Mouse (Mus musculus): ENCODE measurements around the gene Arsk. TPM values are rescaled to one million over a fixed set of nuclear protein-coding genes. Genes with fewer than 3 reads are reported as not detected.

Arsk gene
- 51.6 TPM for polyA plus RNA-seq (2014; fragmentation: Illumina TruSeq; extraction: RNeasy Lipid Tissue Mini Kit (QIAGEN cat#74804); ENCODE audit: low read depth, low replicate concordance)

DNA sequence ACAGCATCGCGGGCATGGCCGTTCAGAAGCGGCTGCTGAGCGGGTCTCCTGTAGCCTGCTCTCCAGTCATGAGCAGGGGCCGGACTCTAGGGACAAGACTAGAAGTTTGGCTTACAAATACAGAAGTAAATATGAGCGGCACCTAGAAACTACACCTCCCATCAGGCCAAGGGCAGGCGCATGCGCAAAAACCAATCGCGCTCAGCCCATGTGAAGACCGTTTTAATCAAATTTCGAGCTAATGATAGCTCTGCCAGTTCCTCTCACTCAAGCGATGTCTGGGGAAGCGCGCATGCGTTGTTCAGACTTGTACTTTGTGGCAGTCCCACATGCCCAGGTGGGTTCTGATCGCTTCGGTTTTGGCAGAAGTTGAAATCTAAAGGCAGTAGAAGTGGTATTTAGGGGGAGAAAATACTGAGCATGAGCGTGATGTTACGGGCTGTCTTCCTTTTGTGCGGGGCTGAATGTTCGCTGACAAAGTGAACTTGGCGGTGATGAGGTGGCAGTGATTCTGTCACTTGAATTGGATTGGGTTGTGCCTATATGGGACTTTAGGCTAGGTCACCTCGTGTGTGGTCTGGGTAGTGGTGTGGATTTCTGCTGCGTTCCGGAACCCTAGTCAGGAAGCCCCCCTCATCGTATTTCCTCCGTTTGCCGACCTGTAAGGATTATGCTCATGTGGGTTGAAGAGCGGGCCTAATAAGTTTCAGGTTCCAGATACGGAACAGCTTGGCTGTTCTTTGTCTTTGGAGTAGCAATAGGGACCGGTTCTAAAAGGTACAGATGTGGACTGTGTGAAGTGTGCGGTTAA is at the start of gene Arsk, which contains the start of gene Ttc37:
Gene Arsk (minus strand): TSS at position 168 of the 811 bp plus-strand sequence.
Gene Ttc37 (plus strand): TSS at position 242 of the 811 bp plus-strand sequence.

DNA sequence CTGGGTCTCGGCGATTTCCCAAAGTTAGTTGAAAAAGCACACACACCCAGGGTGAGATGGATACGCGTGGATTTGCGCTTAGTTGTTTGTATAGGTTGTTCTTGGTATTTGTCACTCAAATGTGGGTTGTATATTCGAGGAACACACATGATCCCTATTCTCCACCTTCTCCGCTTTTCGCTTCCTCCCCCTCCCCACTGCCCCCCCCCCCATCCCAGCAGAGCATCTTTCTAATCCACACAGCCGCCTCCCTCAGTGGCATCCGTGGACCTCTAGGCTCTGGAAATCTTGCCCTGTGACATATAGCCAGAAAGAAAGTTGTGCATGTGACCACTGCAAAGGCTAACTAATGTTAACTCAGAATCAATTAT is 41.6 kb downstream of the Arsk start, which contains the start of gene Gpr150:
Gene Gpr150 (minus strand): TSS at position 101 of the 371 bp plus-strand sequence.

GRCm38 (mm10) chr13:76017974-76018843 is 80.3 kb downstream of the Arsk start, which contains the start of gene Rfesd:
TSS of gene Rfesd (minus strand) at chr13:76018719.

Other genes with a start within 250 kb of the Arsk start
- gene Rhobtb3, start 154.7 kb downstream of the Arsk start, polyA plus RNA-seq (2014; fragmentation: Illumina TruSeq; extraction: RNeasy Lipid Tissue Mini Kit (QIAGEN cat#74804); ENCODE audit: low read depth, low replicate concordance), result 8.0 TPM
- not detected for gene Spata9, start 131.5 kb downstream of the Arsk start, polyA plus RNA-seq (2014; fragmentation: Illumina TruSeq; extraction: RNeasy Lipid Tissue Mini Kit (QIAGEN cat#74804); ENCODE audit: low read depth, low replicate concordance)
- gene Rfesd, start 79.9 kb downstream of the Arsk start, polyA plus RNA-seq (2014; fragmentation: Illumina TruSeq; extraction: RNeasy Lipid Tissue Mini Kit (QIAGEN cat#74804); ENCODE audit: low read depth, low replicate concordance), result 89.5 TPM
- not detected for gene Gpr150, start 41.7 kb downstream of the Arsk start, polyA plus RNA-seq (2014; fragmentation: Illumina TruSeq; extraction: RNeasy Lipid Tissue Mini Kit (QIAGEN cat#74804); ENCODE audit: low read depth, low replicate concordance)
- gene Ttc37, start 74 bp upstream of the Arsk start, polyA plus RNA-seq (2014; fragmentation: Illumina TruSeq; extraction: RNeasy Lipid Tissue Mini Kit (QIAGEN cat#74804); ENCODE audit: low read depth, low replicate concordance), result 26.8 TPM
- gene Fam81b, start 206.4 kb upstream of the Arsk start, polyA plus RNA-seq (2014; fragmentation: Illumina TruSeq; extraction: RNeasy Lipid Tissue Mini Kit (QIAGEN cat#74804); ENCODE audit: low read depth, low replicate concordance), result not detected

All from kidney, adult 10 weeks (tissue).